Mouse (Mus musculus): ENCODE results near the gene Msi2. TPM values are rescaled to one million over a fixed set of nuclear protein-coding genes. Genes with fewer than 3 reads are reported as not detected.

The Msi2 gene
- total RNA-seq, 2 experiments from 2014 or later: 205 to 234 TPM

GRCm38 (mm10) chr11:88613008-88613407 is 105.3 kb downstream of the Msi2 start:
- DNase-seq: no peak

GRCm38 (mm10) chr11:88612141-88612540 is 106.2 kb downstream of the Msi2 start:
- peak; percentile 65 for DNase-seq

GRCm38 (mm10) chr11:88610809-88611208 is 107.5 kb downstream of the Msi2 start:
- no peak for DNase-seq

- DNase-seq: no peak
Observed at GRCm38 (mm10) chr11:88610112-88610511, 108.2 kb downstream of the Msi2 start.

GRCm38 (mm10) chr11:88608584-88608983 is 109.7 kb downstream of the Msi2 start:
- DNase-seq: no peak

- no peak for DNase-seq
Observed at GRCm38 (mm10) chr11:88607725-88608383, 110.5 kb downstream of the Msi2 start.

GRCm38 (mm10) chr11:88605771-88606170 is 112.5 kb downstream of the Msi2 start:
- no peak for DNase-seq

- no peak for DNase-seq
Observed at GRCm38 (mm10) chr11:88605098-88605525, 113.2 kb downstream of the Msi2 start.

- no peak for DNase-seq
Observed at GRCm38 (mm10) chr11:88604635-88605034, 113.7 kb downstream of the Msi2 start.

- no peak for DNase-seq
Observed at GRCm38 (mm10) chr11:88603366-88603765, 114.9 kb downstream of the Msi2 start.

GRCm38 (mm10) chr11:88602471-88603120 is 115.7 kb downstream of the Msi2 start:
- DNase-seq: no peak

- no peak for DNase-seq
Observed at GRCm38 (mm10) chr11:88600194-88600593, 118.1 kb downstream of the Msi2 start.

GRCm38 (mm10) chr11:88599332-88600130 is 118.8 kb downstream of the Msi2 start:
- no peak for DNase-seq

- DNase-seq: no peak
Observed at GRCm38 (mm10) chr11:88598848-88599175, 119.5 kb downstream of the Msi2 start.

GRCm38 (mm10) chr11:88598150-88598847 is 120.0 kb downstream of the Msi2 start:
- DNase-seq: no peak

- no peak for DNase-seq
Observed at GRCm38 (mm10) chr11:88595616-88596015, 122.7 kb downstream of the Msi2 start.

GRCm38 (mm10) chr11:88594804-88595611 is 123.3 kb downstream of the Msi2 start:
- DNase-seq: no peak

GRCm38 (mm10) chr11:88594010-88594409 is 124.3 kb downstream of the Msi2 start:
- no peak for DNase-seq

GRCm38 (mm10) chr11:88592099-88592498 is 126.2 kb downstream of the Msi2 start:
- no peak for DNase-seq

GRCm38 (mm10) chr11:88590647-88591046 is 127.7 kb downstream of the Msi2 start:
- DNase-seq: no peak

- DNase-seq: no peak
Observed at GRCm38 (mm10) chr11:88589641-88590040, 128.7 kb downstream of the Msi2 start.

- DNase-seq: no peak
Observed at GRCm38 (mm10) chr11:88588688-88589210, 129.6 kb downstream of the Msi2 start.

All from heart, postnatal 4 days (tissue).